Mouse (Mus musculus): ENCODE measurements at regions not wholly inside any gene's neighbourhood (a gene's known extent, or its start where the extent isn't known, plus 50 kb on each side); places are given as distances from the start of the nearest gene placed in this dataset.

DNA sequence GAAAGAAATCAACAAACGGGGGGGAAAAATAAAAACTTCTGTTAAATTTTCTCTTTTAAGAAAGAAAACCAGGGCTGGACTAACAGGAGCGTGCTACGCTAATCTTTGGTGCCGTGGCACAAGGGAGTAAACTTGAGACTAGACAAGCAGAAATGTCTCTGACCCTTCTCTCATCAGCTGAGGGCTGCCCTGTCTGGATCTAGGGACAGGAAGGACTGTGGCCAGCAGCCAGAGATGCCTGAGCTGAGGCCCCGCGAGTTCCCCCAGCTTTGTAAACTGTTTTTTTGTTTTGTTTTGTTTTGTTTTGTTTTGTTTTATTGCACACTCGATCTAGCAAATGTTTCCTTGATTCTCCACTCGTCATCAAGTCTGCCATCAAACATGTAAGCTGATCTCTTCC lies 239.4 kb upstream of the Lrig3 start:
- DNase-seq = no peak

DNA sequence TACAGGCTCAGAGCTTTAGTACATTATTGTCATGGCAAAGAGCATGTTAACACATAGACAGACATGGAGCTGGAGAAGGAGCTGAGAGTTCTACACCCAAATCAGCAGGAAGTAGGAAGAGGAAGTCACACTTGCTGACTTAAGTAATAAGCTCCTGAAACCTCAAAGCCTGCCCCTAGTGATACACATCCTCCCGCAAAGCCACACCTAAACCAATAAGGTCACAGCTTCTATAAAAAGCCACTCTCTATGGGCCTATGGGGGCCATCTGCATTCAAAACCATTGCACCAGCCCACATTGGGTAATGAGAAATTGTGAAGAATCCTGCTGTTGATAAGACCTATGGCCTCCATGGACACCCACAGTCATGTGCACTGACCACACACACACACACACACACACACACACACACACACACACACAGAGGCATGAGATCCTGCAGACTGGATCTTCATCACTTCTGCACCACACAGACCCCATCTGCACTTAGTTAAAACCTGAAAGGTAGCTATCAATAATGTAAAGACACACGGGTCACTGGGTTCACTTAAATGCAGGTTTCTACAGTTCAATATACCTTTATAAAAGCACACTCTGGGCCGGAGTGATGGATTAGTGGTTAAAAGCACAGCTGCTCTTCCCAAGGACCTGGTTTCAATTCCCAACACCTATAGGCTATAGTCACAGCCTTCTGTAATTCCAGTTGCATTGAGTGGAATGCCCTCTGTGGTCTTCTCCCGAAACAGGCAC lies 230.0 kb upstream of the Lrig3 start:
- DNase-seq = no peak

GRCm38 (mm10) chr10:125743181-125743580 lies 222.8 kb upstream of the Lrig3 start:
- DNase-seq = no peak

GRCm38 (mm10) chr10:125749031-125749585 lies 216.9 kb upstream of the Lrig3 start:
- no peak for DNase-seq

DNA sequence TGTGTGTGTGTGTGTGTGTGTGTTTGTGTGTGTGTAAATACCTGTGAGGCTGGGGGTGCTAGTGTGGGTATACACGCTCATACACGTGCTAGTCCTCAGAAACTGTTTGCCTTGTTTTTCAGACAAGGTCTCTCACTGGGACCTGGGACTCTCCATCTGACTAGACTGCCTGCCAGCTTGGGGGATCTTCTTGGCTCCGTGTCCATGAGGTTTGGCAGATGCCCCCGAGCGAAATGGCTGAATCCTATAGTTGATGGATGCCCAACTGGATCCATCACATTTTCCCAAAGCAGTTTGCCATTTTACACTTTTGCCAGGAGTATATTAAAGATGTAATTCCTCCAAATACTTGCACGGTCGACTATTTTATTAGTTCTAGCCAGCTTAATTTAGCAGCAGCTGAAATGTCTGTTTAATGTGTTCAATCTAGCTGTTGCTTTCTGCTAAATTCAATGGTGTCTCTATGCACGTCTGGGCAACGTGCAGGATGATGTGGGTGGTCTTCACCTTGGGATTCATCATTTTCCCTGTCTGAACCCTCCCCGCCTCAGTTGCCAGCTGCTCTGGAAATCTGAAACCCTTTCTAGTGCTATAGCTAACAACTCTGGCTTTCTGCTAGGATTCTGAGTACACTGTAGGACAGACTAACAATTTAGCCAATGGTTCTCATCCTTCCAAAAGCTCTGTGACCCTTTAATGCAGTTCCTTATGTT lies 213.3 kb upstream of the Lrig3 start:
- no peak for DNase-seq

- no peak for DNase-seq
These were observed 206.8 kb upstream of the Lrig3 start for GRCm38 (mm10) chr10:125759171-125759570.

GRCm38 (mm10) chr10:125762367-125763068 lies 203.4 kb upstream of the Lrig3 start:
- no peak for DNase-seq

- DNase-seq = no peak
These were observed 201.4 kb upstream of the Lrig3 start for GRCm38 (mm10) chr10:125764402-125765102.

GRCm38 (mm10) chr10:125765103-125765820 lies 200.7 kb upstream of the Lrig3 start:
- DNase-seq = no peak

DNA sequence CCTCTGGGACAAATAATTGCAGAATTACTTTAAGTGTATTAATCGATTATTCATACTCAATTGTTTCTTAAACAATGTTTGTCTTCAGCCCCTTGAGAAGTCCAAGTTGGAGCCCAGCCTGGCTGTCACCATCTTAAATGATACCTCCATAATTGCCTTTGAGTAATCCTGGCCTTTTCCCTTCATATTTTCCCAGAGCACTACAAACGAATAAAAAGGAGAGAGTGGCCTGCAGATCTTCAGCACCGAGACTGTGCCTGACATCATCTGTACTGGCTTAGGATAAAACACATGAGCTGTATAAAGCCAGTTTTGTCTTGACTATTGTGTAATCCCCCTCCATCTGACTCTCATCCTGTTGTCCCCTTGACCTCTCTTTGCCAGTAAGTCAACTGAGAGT lies 197.7 kb upstream of the Lrig3 start:
- DNase-seq = no peak

- DNase-seq = no peak
These were observed 192.4 kb upstream of the Lrig3 start for GRCm38 (mm10) chr10:125773541-125773940.

DNA sequence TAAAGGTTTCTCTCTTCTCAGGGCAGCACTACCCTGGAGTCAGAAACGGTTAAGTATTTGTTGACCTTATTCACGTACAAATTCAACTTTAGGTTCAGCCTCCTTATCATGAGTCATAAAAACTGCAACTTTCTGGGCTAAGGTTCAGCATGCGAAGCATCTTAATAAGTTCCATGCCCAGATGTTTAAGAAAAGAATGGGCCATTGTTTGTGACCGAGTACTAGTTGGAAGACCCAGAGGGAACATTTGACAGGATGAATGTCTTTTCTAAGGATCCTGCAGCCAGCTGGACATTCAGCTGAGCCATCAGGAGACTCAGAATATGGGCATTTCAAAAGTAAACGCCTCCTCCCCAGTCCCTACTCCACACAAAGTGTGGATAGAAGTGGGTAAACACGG lies 183.5 kb upstream of the Lrig3 start:
- DNase-seq = no peak

DNA sequence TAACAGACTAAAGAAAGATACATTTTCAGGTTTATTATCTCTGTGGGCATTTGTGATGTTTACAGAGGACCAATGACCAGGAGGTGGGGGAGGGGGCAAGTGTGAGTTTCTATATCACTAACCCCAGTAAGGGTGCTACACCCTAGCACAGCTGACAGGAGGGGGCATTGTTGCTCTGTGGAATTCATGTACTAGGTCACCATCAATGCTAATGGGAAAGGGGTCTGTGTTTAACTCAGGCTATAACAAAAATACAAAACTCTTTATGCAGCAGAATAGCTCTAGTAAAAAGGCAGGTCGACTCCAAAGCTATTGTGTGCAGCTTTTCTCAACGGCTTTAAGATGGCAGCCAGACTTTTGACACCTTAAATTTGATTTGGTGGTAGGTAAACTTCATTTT lies 181.1 kb upstream of the Lrig3 start:
- no peak for DNase-seq

- DNase-seq = no peak
These were observed 180.3 kb upstream of the Lrig3 start for GRCm38 (mm10) chr10:125785448-125786196.

DNA sequence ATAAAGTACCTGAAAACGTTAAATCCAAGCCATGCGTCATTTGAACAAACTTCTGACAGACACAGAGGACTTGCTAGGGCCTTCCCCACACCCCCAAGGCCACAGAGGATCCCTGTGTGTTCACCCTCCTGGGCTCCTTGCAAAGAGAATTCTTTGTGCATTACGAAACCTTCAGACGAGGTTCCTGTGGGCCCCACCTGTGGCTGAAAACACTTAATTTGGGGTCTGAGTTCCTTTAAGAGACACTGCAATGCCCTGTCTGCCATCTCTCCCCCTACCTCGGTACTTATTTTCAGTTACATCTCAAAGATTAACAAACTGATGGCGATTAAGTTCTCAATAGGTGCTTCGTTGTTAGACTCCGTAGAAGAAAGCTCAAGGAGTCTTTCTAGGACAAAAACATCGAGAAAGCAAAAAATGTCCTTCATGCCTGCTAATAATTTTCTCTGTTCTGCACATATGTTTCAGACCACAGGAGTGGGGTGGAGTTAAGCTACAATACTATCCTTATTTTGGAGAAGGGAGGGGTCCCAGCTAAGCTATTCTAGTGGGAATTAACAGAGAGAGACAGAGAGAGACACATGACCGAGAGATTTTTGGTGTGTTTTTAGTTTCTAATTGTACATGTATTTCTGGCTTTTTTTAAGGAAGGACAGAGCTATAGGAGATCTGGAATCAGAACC lies 179.6 kb upstream of the Lrig3 start:
- no peak for DNase-seq

DNA sequence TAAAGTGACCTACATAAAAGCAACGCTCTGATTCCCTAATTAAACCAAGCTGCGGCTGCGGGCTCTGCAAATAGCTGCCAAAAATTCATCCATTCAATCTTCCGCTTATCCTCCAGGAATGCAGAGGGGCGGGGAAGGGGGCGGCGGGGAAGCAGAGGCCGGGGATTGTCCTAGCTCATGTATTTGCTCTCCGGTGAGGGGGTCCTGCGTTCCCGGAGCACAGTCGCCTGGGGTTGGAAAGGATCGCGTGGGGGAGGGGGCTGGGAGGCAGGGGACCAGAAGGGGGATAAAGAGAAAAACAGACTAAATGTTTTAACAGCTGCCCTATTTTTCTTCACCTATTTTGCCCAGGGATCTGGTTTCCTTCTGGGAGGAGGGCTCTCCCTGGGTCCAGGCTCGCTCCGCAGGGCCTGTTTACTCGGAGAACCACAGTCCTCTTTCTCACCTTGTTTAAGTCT lies 179.1 kb upstream of the Lrig3 start:
- no peak for DNase-seq

DNA sequence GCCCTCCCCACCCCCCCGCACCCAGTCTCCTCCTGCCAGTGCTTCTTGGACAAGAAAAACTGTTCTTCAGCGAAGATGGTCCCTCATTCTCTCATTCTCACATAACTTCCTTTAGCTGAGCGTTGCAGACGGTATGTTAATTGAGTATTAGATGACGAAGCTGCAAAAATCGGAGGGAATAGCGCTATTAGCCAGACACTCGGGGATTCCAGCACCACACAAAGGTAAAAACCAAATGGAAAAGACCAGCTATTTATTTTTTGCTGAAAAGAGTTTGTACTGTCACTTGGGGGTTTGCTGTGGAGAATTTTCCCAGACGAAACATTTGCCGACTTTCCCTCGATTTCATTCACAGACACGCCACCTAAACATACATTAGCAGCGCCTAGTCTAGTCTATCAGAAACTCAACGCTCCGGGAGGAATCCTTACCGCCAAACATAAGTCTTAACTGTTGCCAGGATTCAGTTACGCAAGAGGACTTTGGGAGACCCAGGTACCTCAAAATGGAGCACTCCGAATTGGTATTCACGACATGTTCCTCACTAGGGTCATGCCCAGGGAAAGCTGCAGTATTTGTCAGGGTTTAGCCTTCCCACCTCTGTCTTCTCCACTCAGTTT lies 178.4 kb upstream of the Lrig3 start:
- no peak for DNase-seq

DNA sequence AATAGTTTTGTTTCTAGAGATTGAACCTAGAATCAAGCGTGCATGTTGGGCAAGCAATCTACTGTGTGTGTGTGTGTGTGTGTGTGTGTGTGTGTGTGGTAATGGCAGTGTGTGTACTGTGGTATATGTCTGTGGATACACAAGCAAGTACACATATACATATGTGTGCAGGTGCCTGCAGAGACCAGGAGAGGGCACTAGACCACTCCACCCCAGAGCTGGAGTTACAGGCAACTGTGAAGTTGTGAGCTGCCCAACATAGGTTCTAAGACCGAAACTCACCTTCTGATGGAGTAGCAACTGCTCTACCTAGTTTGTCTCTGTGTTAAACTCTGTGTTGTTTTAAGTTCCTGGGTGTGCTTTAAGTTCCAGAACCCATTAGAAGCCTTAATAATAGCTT lies 177.7 kb upstream of the Lrig3 start:
- DNase-seq = no peak

- DNase-seq = no peak
These were observed 175.0 kb upstream of the Lrig3 start for GRCm38 (mm10) chr10:125790924-125791323.

DNA sequence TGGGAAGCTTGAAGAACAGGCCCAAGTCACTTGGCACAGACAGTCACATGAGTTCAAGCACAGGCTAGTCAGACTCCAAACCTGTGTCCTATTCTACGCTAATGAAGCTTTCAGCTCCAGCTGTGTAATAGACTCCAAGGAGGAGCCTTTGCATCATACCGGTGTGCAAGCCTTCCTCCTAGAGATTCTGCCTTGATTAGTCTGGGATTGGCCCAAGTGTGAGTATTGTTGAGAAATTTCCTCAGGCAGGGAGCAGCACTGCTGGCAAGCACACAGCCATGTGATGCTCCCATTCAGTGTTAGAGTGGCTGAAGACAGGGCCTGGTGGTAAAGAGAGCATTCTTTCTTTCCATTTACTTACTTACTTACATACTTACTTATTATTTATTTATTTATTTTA lies 171.5 kb upstream of the Lrig3 start:
- no peak for DNase-seq

All from gastrocnemius, postnatal 25 days (tissue).